Mouse (Mus musculus): ENCODE measurements around the gene Bak1.

- no peak for TF ChIP-seq POLR2A (IDR thresholded peaks at IDR 0.05; ENCODE audit: borderline replicate concordance, control insufficient read depth, low read depth, low read length)
- TF ChIP-seq CTCF (IDR thresholded peaks at IDR 0.05; ENCODE audit: control insufficient read depth, insufficient read depth, low read length), result no peak
Measured at GRCm38 (mm10) chr17:27064195-27064594, 35.4 kb upstream of the Bak1 start.
